Mouse (Mus musculus): ENCODE results near the gene Nol9.

DNA sequence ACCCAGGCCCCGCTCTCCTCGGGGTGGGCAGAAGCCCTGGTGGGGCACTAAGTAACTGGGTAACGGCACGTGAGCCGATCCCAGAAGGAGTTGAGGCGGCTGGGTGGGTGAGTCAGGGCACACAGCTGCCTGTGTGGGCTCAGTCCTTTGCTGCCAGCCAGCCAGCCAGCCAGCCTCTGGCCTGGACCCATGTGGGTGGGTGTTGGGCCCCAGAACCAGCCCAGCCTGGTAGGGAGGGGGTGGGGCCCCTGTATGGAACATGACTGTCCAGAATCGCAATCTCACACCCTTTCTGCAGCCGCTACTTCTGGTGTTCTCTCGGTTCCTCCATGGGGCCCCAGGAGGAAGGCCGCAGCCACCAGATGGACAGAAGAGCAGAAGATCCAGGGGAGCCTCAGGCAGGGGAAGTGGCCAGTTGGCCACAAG is 39.0 kb downstream of the Nol9 start:
- TF ChIP-seq GATA1 (IDR thresholded peaks at IDR 0.05; ENCODE audit: borderline replicate concordance, low read length) (no peak), FLI1 (IDR thresholded peaks at IDR 0.05; ENCODE audit: low read length) (no peak)

Measured in megakaryocyte, embryonic 14.5 days (primary cell).